Mouse (Mus musculus) CH12.LX (cell line): ENCODE results near the gene Herc3. TPM values are rescaled to one million over a fixed set of nuclear protein-coding genes. Genes with fewer than 3 reads are reported as not detected.

Experiments used
- DNase-seq: peaks from one replicate; pipeline ENCODE4 v3.0.0-alpha.2; 2013; ENCODE audit errors: extremely low read depth
- H3K27ac ChIP-seq: 2 replicates; pipeline ENCODE4 v1.5.1; 2012; ENCODE audit warnings: low read depth, mild to moderate bottlenecking, control low read depth, moderate library complexity; ENCODE audit not compliant: insufficient read depth
- H3K27me3 ChIP-seq: replicated peaks from 2 replicates; pipeline ENCODE3; 2012; ENCODE audit warnings: inconsistent platforms
- H3K36me3 ChIP-seq, 2 experiments: replicated peaks in 1 of 2; 2 replicates each; pipeline versions ENCODE3 to v1.6.1; 2012; ENCODE audit warnings: inconsistent platforms in 1 of 2, low read length in 1 of 2, mild to moderate bottlenecking in 1 of 2, mixed read lengths in 1 of 2, moderate library complexity in 1 of 2; ENCODE audit not compliant: control insufficient read depth in 1 of 2, insufficient read depth in 1 of 2
- H3K4me1 ChIP-seq, 2 experiments: 2 replicates each; pipeline ENCODE4 v1.6.1; 2012; ENCODE audit warnings: inconsistent platforms in 1 of 2, moderate library complexity in 1 of 2; ENCODE audit not compliant: insufficient read depth in 2 of 2, control insufficient read depth in 1 of 2
- H3K4me2 ChIP-seq: 2 replicates; pipeline ENCODE4 v1.6.1; 2012; ENCODE audit warnings: low read depth, mild to moderate bottlenecking, control low read depth; ENCODE audit not compliant: poor library complexity, insufficient read depth, severe bottlenecking
- H3K4me3 ChIP-seq, 3 experiments: fragments of 150-350 bp in 1 of 3; sonication (generic) in 1 of 3; replicated peaks in 1 of 3; 2 replicates each; pipeline versions ENCODE3 to v1.5.1; 2011 to 2012; ENCODE audit warnings: low read depth in 2 of 3, low read length in 2 of 3, mild to moderate bottlenecking in 2 of 3, moderate library complexity in 2 of 3, control low read depth in 1 of 3, improper control_type of control experiment in 1 of 3, inconsistent platforms in 1 of 3, mixed read lengths in 1 of 3; ENCODE audit not compliant: poor library complexity in 1 of 3
- H3K79me2 ChIP-seq: replicated peaks from 2 replicates; pipeline ENCODE4 v1.6.1; 2012; ENCODE audit warnings: mild to moderate bottlenecking, moderate library complexity; ENCODE audit not compliant: control insufficient read depth, poor library complexity, insufficient read depth, severe bottlenecking; ENCODE audit errors: extremely low read depth
- H3K9ac ChIP-seq: 2 replicates; pipeline ENCODE4 v1.6.1; 2012; ENCODE audit warnings: low read depth, mild to moderate bottlenecking, control low read depth, moderate library complexity; ENCODE audit not compliant: insufficient read depth
- H3K9me3 ChIP-seq: replicated peaks from 2 replicates; pipeline ENCODE3; 2012; ENCODE audit warnings: low read length, inconsistent platforms, mixed read lengths
- BHLHE40 ChIP-seq: IDR thresholded peaks from 2 replicates; pipeline ENCODE4 v1.6.1; 2011; ENCODE audit warnings: mild to moderate bottlenecking, low read depth, low read length, improper control_type of control experiment
- CHD1 ChIP-seq: IDR thresholded peaks from 2 replicates; pipeline ENCODE4 v1.6.1; 2012; ENCODE audit warnings: low read depth, low read length, improper control_type of control experiment, inconsistent platforms
- CHD2 ChIP-seq: IDR thresholded peaks from 2 replicates; pipeline ENCODE4 v1.6.1; 2011; ENCODE audit warnings: low read length, improper control_type of control experiment
- CTCF ChIP-seq, 2 experiments: IDR thresholded peaks in 1 of 2; conservative IDR thresholded peaks in 1 of 2; 2 replicates each; pipeline ENCODE4 v1.5.1; 2011 to 2012; ENCODE audit warnings: low read depth in 2 of 2, low read length in 2 of 2, improper control_type of control experiment in 1 of 2, inconsistent platforms in 1 of 2, mild to moderate bottlenecking in 1 of 2, moderate library complexity in 1 of 2
- ELF1 ChIP-seq: IDR thresholded peaks from 2 replicates; pipeline ENCODE4 v1.6.1; 2014; ENCODE audit warnings: low read depth, mild to moderate bottlenecking, inconsistent platforms, low read length, improper control_type of control experiment
- ETS1 ChIP-seq: conservative IDR thresholded peaks from 2 replicates; pipeline ENCODE4 v1.6.1; 2012; ENCODE audit warnings: low read depth, mild to moderate bottlenecking, inconsistent platforms, low read length, improper control_type of control experiment, moderate library complexity
- GABPA ChIP-seq: IDR thresholded peaks from 2 replicates; pipeline ENCODE4 v1.6.1; 2012; ENCODE audit warnings: low read depth, low read length, improper control_type of control experiment, inconsistent platforms; ENCODE audit not compliant: insufficient replicate concordance
- JUN ChIP-seq: IDR thresholded peaks from 2 replicates; pipeline ENCODE4 v1.6.1; 2011; ENCODE audit warnings: low read depth, mild to moderate bottlenecking, low read length, improper control_type of control experiment, moderate library complexity; ENCODE audit not compliant: insufficient read depth
- JUND ChIP-seq: conservative IDR thresholded peaks from 2 replicates; pipeline ENCODE4 v1.6.1; 2011; ENCODE audit warnings: low read depth, low read length, improper control_type of control experiment
- MAFK ChIP-seq: IDR thresholded peaks from 2 replicates; pipeline ENCODE4 v1.6.1; 2011; ENCODE audit warnings: low read length, improper control_type of control experiment; ENCODE audit not compliant: insufficient replicate concordance
- MAX ChIP-seq: IDR thresholded peaks from 2 replicates; pipeline ENCODE4 v1.6.1; 2011; ENCODE audit warnings: low read length, improper control_type of control experiment
- MAZ ChIP-seq: IDR thresholded peaks from 2 replicates; pipeline ENCODE4 v1.6.1; 2012; ENCODE audit warnings: low read depth, mild to moderate bottlenecking, inconsistent platforms, low read length, improper control_type of control experiment, moderate library complexity
- MEF2A ChIP-seq: IDR thresholded peaks from 2 replicates; pipeline ENCODE4 v1.6.1; 2014; ENCODE audit warnings: low read depth, mild to moderate bottlenecking, inconsistent platforms, low read length, improper control_type of control experiment, borderline replicate concordance
- MXI1 ChIP-seq: IDR thresholded peaks from 2 replicates; pipeline ENCODE4 v1.6.1; 2011; ENCODE audit warnings: mild to moderate bottlenecking, low read depth, low read length, improper control_type of control experiment
- NRF1 ChIP-seq: IDR thresholded peaks from 2 replicates; pipeline ENCODE4 v1.6.1; 2014; ENCODE audit warnings: low read depth, mild to moderate bottlenecking, inconsistent platforms, low read length, improper control_type of control experiment, moderate library complexity
- POLR2AphosphoS2 ChIP-seq: IDR thresholded peaks from 2 replicates; pipeline ENCODE4 v1.6.1; 2011; ENCODE audit warnings: low read depth, low read length, improper control_type of control experiment
- RCOR1 ChIP-seq: conservative IDR thresholded peaks from 2 replicates; pipeline ENCODE4 v1.6.1; 2012; ENCODE audit warnings: low read depth, mild to moderate bottlenecking, inconsistent platforms, low read length, improper control_type of control experiment
- SMC3 ChIP-seq: IDR thresholded peaks from 2 replicates; pipeline ENCODE4 v1.6.1; 2011; ENCODE audit warnings: low read depth, low read length, improper control_type of control experiment
- TCF12 ChIP-seq: IDR thresholded peaks from 2 replicates; pipeline ENCODE4 v1.6.1; 2014; ENCODE audit warnings: low read depth, mild to moderate bottlenecking, inconsistent platforms, low read length, improper control_type of control experiment
- ZKSCAN1 ChIP-seq: IDR thresholded peaks from 2 replicates; pipeline ENCODE4 v1.6.1; 2012; ENCODE audit warnings: low read depth, inconsistent platforms, low read length, improper control_type of control experiment, borderline replicate concordance
- ZMIZ1 ChIP-seq: IDR thresholded peaks from 2 replicates; pipeline ENCODE4 v1.6.1; 2012; ENCODE audit warnings: low read depth, mild to moderate bottlenecking, inconsistent platforms, low read length, improper control_type of control experiment
- ZNF384 ChIP-seq: IDR thresholded peaks from 2 replicates; pipeline ENCODE4 v1.6.1; 2012; ENCODE audit warnings: low read depth, low read length, improper control_type of control experiment, inconsistent platforms
- dilution Hi-C: fragments of 300-500 bp; cut with MboI; formaldehyde crosslinking; loops from 2 replicates; pipeline ENCODE4 v1.14.3; 2020; ENCODE audit warnings: low sequenced_read_pairs; ENCODE audit not compliant: extremely low pct_unique_long_range_greater_than_20kb, extremely low pct_ligation_motif_present
- in situ Hi-C: fragments of 300-500 bp; cut with MboI; formaldehyde crosslinking; loops from 3 replicates; pipeline ENCODE4 v1.14.3; 2019; ENCODE audit warnings: low sequenced_read_pairs, low pct_ligation_motif_present, low pct_unique_long_range_greater_than_20kb, mixed read lengths
- polyA plus RNA-seq: library from polyadenylated mRNA; unstranded; fragments of >175 nt; gene quantifications from 2 replicates; pipeline ENCODE4 v1.2.1, GENCODE M21; 2012; ENCODE audit warnings: low read depth; ENCODE audit not compliant: insufficient read length
- total RNA-seq, 2 experiments: library from RNA; depleted of rRNA; stranded (reverse); fragments of 300-350 nt in 1 of 2; fragments of >200 nt in 1 of 2; gene quantifications; 2 replicates each; pipeline ENCODE4 v1.2.3; 2012 to 2014

Gene Herc3
- total and polyA plus RNA-seq, 3 experiments, result 15.7 to 19.1 (median 17.8) TPM

DNA sequence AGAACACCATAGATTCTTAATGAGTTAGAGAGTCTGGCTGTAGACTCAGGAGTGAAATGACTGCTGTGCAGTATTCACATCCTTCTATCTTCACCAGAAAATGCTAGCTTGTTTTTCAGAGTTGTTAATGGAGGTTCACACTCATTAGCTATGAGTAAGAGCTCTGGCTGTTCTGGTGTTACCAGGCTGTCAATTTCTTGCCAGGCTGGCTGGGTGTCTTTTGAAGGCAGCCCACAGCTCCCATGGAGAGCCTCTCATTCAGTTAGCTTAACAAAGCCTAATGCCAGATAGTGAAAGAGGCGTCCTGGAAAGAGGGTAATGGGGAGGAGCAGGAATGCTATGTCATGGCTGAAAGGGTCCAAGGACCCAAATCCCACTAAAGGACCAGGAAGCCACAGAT is 6.7 kb downstream of the Herc3 start:
- Histone ChIP-seq H3K4me1 (peaks cover 6 to 51% of the 10 kb centered on the region in 2 experiments), H3K9me3 (no peaks in the 10 kb centered on the region), H3K9ac (no peak overlapping the region), H3K79me2 (no peaks in the 10 kb centered on the region; the same call in 1 of the 2 replicates), H3K27ac (no peak overlapping the region), H3K4me3 (no peak overlapping the region), H3K4me2 (no peak overlapping the region), H3K36me3 (peaks cover 0 to 28% of the 10 kb centered on the region in 2 experiments), H3K27me3 (no peaks in the 10 kb centered on the region)
- TF ChIP-seq JUND (no peak), MAX (no peak), GABPA (no peak), SMC3 (no peak), POLR2AphosphoS2 (no peak), MXI1 (no peak), ZNF384 (no peak), CTCF (conservative IDR thresholded peaks at IDR 0.05 in 1 of 2, IDR thresholded peaks at IDR 0.05 in 1 of 2; ENCODE audit: low read depth in 2 of 2, low read length in 2 of 2) (no peak), NRF1 (no peak), CHD2 (no peak), MAZ (no peak)
- dilution Hi-C loops, result no loop called here
- in situ Hi-C loops, result no loop called here
- no peak for DNase-seq

DNA sequence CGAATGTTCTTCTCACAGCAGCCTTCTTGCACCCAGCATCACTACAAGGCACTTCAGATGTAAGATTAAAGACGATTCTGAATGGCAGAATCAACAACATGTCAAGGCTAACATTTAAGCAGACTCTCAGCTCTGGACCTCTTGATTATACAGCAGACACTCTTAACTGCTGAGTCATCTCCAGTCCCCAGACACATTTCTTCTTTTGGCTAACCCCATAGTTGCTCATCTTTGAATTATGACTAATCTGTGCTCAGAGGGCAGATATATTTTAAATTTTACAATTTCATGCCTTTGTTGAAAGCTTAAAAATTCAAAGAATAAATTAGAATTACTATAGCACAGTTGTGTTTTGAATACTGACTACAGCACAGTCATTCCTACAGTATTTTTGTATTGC is 9.9 kb downstream of the Herc3 start:
- no peaks in the 10 kb centered on the region; the same call in 1 of the 2 replicates for H3K79me2 ChIP-seq
- H3K9ac ChIP-seq, result no peak overlapping the region
- H3K27me3 ChIP-seq, result no peaks in the 10 kb centered on the region
- H3K36me3 ChIP-seq, result peaks cover 8 to 54% of the 10 kb centered on the region in 2 experiments
- H3K4me2 ChIP-seq, result no peak overlapping the region
- dilution Hi-C loops, result no loop called here
- peak; percentile 75; the same call in 1 of the 2 replicates for TF ChIP-seq MAFK
- no peak for TF ChIP-seq BHLHE40
- no peak for TF ChIP-seq POLR2AphosphoS2
- H3K9me3 ChIP-seq, result no peaks in the 10 kb centered on the region
- no peak for DNase-seq
- peaks cover 0 to 37% of the 10 kb centered on the region in 2 experiments; a peak in 2 of 4 replicates for H3K4me1 ChIP-seq
- no peak overlapping the region for H3K4me3 ChIP-seq
- no peak overlapping the region for H3K27ac ChIP-seq
- in situ Hi-C loops, result no loop called here

DNA sequence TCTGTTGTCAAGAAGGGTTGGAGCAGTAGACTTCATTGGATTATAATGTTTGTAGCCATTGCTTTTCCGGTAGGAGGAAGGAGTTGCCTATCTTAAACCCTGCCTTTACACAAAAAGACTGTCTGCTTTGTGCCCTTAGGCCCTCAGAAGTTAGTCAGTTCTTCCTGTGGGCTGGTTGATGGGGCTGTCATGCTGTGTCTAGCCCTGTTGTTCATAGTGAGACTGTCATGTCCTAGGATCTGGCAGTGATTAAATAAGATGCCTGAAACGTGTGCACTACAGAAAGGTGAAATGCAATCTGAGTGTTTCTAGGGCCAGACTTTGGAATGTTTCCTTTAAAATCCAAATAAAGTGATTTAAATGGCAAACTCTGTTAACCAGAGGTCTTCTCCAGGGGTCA is 10.9 kb downstream of the Herc3 start:
- Histone ChIP-seq H3K79me2 (no peaks in the 10 kb centered on the region; the same call in 1 of the 2 replicates), H3K4me3 (no peak overlapping the region), H3K27me3 (no peaks in the 10 kb centered on the region)
- in situ Hi-C loops, result no loop called here
- no peak for TF ChIP-seq TCF12
- TF ChIP-seq MAFK, result no peak
- TF ChIP-seq GABPA, result no peak
- no peak for TF ChIP-seq RCOR1
- TF ChIP-seq ETS1, result no peak
- no peak for TF ChIP-seq ELF1
- no peak for TF ChIP-seq MEF2A
- TF ChIP-seq JUN, result no peak
- TF ChIP-seq ZMIZ1, result no peak
- TF ChIP-seq CTCF (conservative IDR thresholded peaks at IDR 0.05 in 1 of 2, IDR thresholded peaks at IDR 0.05 in 1 of 2; ENCODE audit: low read depth in 2 of 2, low read length in 2 of 2), result no peak
- no peak for TF ChIP-seq CHD1
- no peak for TF ChIP-seq ZKSCAN1
- TF ChIP-seq, all 38 proteins: peak for 0
- no peak overlapping the region for H3K4me2 ChIP-seq
- dilution Hi-C loops, result no loop called here
- no peak for DNase-seq
- H3K4me1 ChIP-seq, result peaks cover 0 to 32% of the 10 kb centered on the region in 2 experiments; a peak in 2 of 4 replicates
- peaks cover 8 to 60% of the 10 kb centered on the region in 2 experiments for H3K36me3 ChIP-seq
- no peak overlapping the region for H3K27ac ChIP-seq
- no peaks in the 10 kb centered on the region for H3K9me3 ChIP-seq
- no peak overlapping the region for H3K9ac ChIP-seq
